Mouse (Mus musculus) thymus, postnatal 14 days (tissue): ENCODE measurements at regions not wholly inside any gene's neighbourhood (a gene's known extent, or its start where the extent isn't known, plus 50 kb on each side); places are given as distances from the start of the nearest gene placed in this dataset.

Experiments
- DNase-seq: peaks from one replicate; pipeline ENCODE4 v3.0.0; 2021

- DNase-seq, result no peak
These were observed 269.3 kb downstream of the Foxo1 start for GRCm38 (mm10) chr3:52537362-52537911.

- DNase-seq, result peak; percentile 20
These were observed 267.4 kb downstream of the Foxo1 start for GRCm38 (mm10) chr3:52535411-52536021.

GRCm38 (mm10) chr3:52534118-52534517, 266.0 kb downstream of the Foxo1 start:
- DNase-seq, result no peak

GRCm38 (mm10) chr3:52531686-52532351, 263.7 kb downstream of the Foxo1 start:
- no peak for DNase-seq

- DNase-seq, result peak; percentile 24
These were observed 262.4 kb downstream of the Foxo1 start for GRCm38 (mm10) chr3:52530406-52530970.

GRCm38 (mm10) chr3:52529136-52529535, 261.0 kb downstream of the Foxo1 start:
- no peak for DNase-seq

GRCm38 (mm10) chr3:52528521-52528920, 260.4 kb downstream of the Foxo1 start:
- no peak for DNase-seq

DNA sequence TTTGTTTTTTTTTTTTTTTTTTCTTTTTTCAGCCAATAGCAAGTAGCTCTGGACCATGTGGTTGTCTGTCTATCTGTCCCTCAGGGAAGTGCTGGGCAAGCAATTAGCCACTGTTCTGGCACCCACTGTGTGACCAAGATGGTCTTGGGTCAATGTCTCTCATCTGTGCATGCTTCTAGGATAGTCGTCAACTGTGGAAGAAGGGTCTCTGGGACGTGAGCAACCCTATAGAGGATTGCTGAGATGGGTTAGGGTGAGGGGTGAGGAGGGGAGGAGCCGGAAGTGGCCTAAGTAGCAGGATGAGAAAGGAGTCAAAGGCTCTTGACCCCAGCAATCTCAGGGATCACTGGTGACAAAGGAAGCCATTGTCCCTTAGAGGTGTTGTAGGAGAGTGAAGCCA, 259.6 kb downstream of the Foxo1 start:
- no peak for DNase-seq

GRCm38 (mm10) chr3:52527010-52527754, 259.0 kb downstream of the Foxo1 start:
- DNase-seq, result no peak

DNA sequence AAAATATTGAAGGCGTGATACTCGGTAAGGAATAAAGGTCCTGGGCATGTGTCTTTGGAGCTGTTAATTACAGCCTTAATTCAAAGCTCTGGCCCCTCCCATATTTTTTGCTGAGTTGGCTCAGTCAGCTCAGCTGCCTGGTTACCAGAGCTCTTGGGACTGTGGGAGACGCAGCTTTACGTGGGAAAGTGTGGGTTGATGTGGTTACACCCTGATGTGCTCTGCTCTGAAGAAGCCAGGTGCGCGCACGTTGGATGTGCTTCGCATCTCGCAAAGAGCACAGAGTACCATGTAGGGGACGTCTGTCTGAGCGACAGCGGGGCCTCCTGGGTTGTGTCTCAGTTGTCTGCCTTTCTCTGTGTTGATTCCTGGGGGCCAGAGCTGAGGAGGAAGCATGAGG, 254.8 kb downstream of the Foxo1 start:
- DNase-seq, result peak; percentile 88

DNA sequence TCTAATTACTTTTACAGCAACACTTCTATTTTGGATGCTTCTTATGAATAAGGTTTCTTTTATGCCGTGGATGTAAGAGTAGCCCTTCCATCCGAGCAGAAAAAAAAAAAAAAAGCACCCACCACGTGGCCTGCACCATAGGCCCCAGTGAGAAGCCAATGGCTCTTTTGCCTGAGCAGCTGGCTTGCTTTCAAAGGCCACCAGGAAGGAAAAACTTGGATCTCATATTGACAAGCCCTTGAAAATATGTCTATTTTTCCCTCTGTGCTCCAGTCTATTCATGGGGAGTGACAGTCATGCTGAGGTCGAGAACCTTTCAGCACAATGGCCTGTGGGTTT, 252.4 kb downstream of the Foxo1 start:
- no peak for DNase-seq

DNA sequence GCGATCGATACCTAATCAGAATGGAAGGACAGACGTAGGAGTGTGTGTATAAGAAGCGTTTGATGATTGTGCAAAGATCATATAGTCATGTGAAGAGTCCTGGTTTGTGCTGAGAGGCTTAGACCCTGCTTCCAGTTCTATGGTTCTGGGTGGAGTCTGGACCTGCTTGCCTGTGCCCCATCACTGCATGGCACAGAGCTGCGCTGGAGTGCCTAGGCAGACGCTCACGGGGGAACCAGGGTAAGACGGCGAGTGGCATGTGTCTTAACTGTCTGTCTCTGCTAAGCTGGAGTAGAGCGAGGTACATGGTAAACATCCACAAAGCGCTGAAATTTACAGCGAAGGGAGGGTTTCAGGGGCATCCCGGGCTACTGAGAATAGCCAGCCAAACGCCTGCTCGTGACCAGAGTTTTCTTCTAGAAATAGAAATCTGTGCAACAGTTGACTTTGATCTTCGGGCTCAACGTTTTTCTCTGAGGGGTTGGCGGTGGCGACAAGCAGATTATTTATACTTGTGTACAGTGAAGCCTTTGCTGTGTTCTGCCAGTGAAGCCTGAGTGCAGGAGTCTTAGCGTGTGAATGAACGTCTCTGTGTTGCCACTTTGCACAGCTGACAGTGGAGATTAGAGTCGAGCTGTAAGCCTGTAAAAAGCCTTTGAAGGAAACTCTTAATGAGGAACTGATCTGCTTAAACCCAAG, 251.9 kb downstream of the Foxo1 start:
- peak; percentile 17 for DNase-seq

- no peak for DNase-seq
These were observed 249.7 kb downstream of the Foxo1 start for GRCm38 (mm10) chr3:52517808-52518207.

DNA sequence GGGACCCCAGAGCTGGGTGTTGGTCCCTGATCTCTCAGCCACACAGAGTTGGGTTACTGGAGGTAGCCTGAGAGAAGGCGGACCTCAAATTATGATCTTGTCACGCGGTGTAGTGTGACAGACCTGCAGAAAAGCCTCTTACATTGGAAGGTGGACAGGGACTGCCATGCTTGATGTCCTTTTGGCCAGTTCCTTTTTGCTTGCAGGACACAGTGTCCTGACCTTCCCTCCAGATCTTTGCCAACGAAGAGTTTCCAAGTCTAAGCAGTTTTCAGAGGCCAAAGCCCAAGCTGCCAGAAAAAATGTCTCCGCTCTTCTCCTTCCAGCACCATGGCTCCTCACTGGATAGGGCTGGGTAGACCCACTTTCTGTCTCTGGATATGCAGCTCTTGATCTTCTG, 248.6 kb downstream of the Foxo1 start:
- DNase-seq, result no peak

DNA sequence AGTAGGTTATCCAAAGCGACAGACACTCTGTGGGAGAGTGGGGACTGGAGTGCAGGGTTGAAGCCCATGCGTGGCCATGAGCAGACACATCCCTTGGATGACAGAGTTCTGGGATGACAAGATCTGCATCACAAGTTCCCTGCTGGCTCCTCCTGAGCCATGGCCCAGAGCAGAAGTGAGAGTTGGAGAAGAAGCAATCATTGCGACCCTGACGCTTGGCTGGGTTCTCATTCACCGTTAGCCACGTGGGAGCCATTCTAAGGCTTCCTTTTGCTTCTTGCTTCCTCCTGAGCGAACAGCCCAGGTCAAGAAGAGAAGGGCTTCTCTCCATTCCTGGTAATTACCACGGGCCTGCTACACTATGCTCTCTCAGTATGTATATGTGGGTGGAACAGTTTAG, 244.6 kb downstream of the Foxo1 start:
- no peak for DNase-seq

DNA sequence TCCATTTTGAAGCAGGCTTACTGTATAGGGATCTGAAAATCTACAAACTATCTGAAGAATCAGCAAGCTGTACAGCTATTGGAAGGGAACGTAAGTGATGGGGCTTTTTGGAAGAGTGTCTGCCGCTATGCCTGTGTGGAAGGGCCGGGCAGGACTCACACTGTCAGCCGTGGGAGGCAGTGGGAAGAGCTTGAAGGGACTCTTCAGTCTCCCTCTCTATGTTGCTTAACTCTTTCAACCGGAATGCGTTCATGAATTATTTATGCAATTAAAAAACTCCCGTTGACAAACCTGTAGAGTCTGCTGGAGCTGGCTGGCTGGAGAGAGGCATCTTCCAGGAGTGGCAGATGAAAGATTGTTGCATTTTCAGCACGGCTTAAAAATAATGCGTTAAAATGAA, 243.4 kb downstream of the Foxo1 start:
- DNase-seq, result no peak

DNA sequence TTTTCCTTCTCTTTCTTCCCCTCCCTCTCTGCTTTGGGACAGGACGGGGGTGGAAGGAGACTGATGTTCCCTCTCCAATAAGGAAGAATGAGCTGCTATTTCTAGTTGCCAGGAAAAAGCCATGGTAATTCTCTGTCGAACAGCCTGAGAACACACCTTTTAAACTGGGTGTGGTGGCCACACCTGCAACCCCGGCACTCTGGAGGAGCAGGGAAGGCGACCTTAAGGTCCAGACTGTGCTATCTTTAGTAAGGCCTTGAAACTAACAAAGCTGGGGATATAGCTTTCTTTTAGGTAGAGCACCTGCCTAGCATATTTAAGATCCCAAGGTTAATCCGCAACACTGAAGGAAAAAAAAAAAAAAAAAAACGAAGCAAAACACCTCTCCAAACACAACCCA, 242.7 kb downstream of the Foxo1 start:
- DNase-seq, result no peak

GRCm38 (mm10) chr3:52510088-52510765, 242.1 kb downstream of the Foxo1 start:
- peak; percentile 34 for DNase-seq

DNA sequence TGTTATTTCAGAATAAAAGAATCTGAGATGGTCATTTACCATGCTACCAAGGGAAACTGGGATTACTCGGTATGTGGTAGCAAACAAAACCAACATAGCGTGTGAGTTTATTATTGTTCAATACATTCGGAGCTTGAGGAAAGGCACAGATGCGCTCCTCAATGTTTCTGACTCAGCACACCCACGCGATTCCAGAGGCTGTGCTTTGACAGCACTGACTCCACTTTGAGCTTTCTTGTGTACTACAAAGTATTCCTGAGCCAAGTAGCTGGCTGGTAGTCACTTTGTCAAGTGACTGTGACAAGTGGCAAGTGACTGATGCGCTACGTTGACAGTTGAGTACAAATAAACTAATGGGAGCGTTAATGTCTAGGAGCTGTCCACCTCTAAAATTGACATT, 235.8 kb downstream of the Foxo1 start:
- DNase-seq, result no peak

DNA sequence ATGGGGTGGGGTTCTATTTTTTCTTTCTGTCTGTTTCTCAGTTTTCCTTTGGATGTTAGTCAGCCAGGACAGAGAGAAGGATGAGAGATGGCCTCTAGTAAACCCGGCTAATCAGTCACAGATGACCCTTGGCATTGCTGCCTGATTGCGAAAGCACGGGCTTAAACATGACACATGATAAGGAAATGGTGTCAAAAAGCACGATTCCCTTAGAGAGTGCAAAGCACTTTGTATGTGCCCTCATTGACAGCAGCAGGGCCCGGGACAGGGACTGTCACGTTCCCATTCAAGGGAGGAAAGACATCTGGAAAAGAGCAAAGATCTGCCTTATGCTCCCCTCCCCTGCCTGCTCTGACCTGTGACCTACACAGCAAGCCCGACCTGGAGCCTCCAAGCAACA, 234.1 kb downstream of the Foxo1 start:
- DNase-seq, result no peak

DNA sequence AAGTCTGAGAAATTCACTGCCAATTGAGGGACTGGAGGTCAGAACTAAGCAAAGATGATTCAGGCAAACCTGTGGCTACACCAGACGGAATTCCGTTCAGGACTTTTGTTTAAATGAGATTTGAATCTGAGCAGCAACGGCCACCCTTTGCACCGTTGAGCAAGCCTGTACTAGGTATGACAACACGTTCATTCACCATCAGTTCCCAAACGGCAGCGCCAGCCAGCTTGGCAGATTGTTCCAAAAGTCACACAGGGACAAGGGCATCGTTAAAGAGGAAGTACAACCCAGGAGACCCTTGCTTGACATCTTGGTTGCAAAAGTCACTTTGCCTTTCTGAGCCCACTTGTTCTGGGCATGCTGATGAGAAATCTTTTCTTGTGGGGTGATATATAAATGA, 233.5 kb downstream of the Foxo1 start:
- no peak for DNase-seq

GRCm38 (mm10) chr3:52500026-52500425, 231.9 kb downstream of the Foxo1 start:
- DNase-seq, result peak; percentile 54
